Mouse (Mus musculus) lung, embryonic 14.5 days (tissue): ENCODE data around the gene Mgll. TPM values are rescaled to one million over a fixed set of nuclear protein-coding genes. Genes with fewer than 3 reads are reported as not detected.
A peak's percentile ranks its signal among the peaks of the same experiment; 100 is the strongest.

Experiments used
- ATAC-seq: fragments of 200-750 bp; cut with Nextera tagmentation; 2 replicates; pipeline ENCODE4 v1.8.0; 2017; ENCODE audit warnings: mild to moderate bottlenecking, moderate TSS enrichment, moderate library complexity; ENCODE audit not compliant: insufficient read depth
- DNase-seq: peaks from one replicate; pipeline ENCODE4 v3.0.0-alpha.2; 2015
- H3K27ac ChIP-seq: fragments of 300-500 bp; sonication (generic); 2 replicates; pipeline ENCODE4 v1.5.1; 2014; ENCODE audit warnings: low read depth, mild to moderate bottlenecking, moderate library complexity
- H3K27me3 ChIP-seq: fragments of 300-500 bp; sonication (generic); 2 replicates; pipeline ENCODE4 v1.6.1; 2014; ENCODE audit warnings: low read length, control low read depth; ENCODE audit not compliant: insufficient read depth
- H3K36me3 ChIP-seq: fragments of 300-500 bp; sonication (generic); 2 replicates; pipeline ENCODE4 v1.6.1; 2014; ENCODE audit warnings: control low read depth; ENCODE audit not compliant: insufficient read depth
- H3K4me1 ChIP-seq: fragments of 300-500 bp; sonication (generic); 2 replicates; pipeline ENCODE4 v1.6.1; 2014; ENCODE audit warnings: antibody characterized with exemption, control low read depth; ENCODE audit not compliant: insufficient read depth
- H3K4me2 ChIP-seq: fragments of 300-500 bp; sonication (generic); 2 replicates; pipeline ENCODE4 v1.6.1; 2014; ENCODE audit warnings: mild to moderate bottlenecking
- H3K4me3 ChIP-seq: fragments of 300-500 bp; sonication (generic); 2 replicates; pipeline ENCODE4 v1.5.1; 2014; ENCODE audit warnings: low read depth, low read length
- H3K9ac ChIP-seq: fragments of 300-500 bp; sonication (generic); 2 replicates; pipeline ENCODE4 v1.6.1; 2014
- H3K9me3 ChIP-seq: fragments of 300-500 bp; sonication (generic); 2 replicates; pipeline ENCODE4 v1.6.1; 2016; ENCODE audit warnings: low read depth, low read length, control low read depth
- CTCF ChIP-seq: IDR thresholded peaks from 2 replicates; pipeline ENCODE4 v1.5.1; 2016; ENCODE audit warnings: antibody characterized with exemption, low read depth
- WGBS: fragments of 180-500 bp; shearing (Covaris S2); extraction: QIAGEN DNeasy Blood & Tissue Kit; methylation state at CpG from one replicate; pipeline ENCODE4 v1.1.7; 2014; 5-methylcytosine and 5-hydroxymethylcytosine counted together
- polyA plus RNA-seq: library from polyadenylated mRNA; unstranded; fragments of >200 nt; fragmentation: Nextera tagmentation; extraction: Ambion mirVana; gene quantifications from 2 replicates; pipeline ENCODE4 v1.2.1, GENCODE M21; 2014

Mgll gene
- polyA plus RNA-seq, 1 experiment from 2014 or later, result 71.5 TPM

DNA sequence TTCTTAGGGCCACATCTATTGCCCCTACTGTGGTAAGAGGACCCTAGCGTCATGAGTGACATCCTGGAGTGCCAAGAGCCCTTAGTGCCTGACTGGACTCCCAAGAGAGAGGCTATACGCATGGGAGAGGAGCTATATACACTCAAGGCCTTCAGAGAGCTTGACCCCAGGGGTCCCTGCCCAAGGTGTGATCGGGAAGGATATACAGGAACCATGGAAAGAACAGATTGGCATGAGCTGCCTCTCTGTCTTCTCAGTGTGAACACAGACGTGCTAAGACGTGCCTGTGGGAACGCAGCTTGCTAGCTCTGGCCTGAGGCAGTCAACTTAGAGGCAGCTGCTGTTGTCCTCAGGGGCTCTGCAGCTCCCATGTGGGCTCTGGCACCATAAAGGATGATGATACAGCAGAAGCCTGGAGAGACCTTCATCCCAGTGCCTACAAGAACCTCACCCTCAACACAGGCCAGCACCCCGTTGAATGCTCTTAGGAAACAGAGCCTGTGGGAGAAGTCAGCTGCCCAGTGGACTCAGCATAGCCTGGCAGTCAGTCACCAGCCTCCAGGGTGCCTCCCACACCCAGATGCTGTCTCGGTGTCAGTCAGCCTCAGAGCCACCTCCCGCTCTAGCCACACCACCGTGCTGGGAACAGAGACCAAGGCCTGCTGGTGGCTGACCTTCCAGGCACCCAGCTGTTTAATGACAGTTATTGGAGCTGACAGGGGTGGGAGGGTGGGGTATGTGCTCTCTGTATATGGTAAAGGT lies 61.8 kb downstream of the Mgll start:
- DNase-seq (no peak), ATAC-seq (no peak)
- Histone ChIP-seq H3K27ac (peak overlapping the region; percentile 13; the same call in 1 of the 2 replicates), H3K4me3 (no peak overlapping the region), H3K27me3 (no peaks in the 10 kb centered on the region), H3K9ac (no peak overlapping the region), H3K36me3 (no peaks in the 10 kb centered on the region), H3K4me1 (peaks cover 37% of the 10 kb centered on the region), H3K9me3 (no peaks in the 10 kb centered on the region), H3K4me2 (no peak overlapping the region)
- TF ChIP-seq CTCF, result no peak
- 73% methylated on average over 10 of the region's 10 CpGs for WGBS

DNA sequence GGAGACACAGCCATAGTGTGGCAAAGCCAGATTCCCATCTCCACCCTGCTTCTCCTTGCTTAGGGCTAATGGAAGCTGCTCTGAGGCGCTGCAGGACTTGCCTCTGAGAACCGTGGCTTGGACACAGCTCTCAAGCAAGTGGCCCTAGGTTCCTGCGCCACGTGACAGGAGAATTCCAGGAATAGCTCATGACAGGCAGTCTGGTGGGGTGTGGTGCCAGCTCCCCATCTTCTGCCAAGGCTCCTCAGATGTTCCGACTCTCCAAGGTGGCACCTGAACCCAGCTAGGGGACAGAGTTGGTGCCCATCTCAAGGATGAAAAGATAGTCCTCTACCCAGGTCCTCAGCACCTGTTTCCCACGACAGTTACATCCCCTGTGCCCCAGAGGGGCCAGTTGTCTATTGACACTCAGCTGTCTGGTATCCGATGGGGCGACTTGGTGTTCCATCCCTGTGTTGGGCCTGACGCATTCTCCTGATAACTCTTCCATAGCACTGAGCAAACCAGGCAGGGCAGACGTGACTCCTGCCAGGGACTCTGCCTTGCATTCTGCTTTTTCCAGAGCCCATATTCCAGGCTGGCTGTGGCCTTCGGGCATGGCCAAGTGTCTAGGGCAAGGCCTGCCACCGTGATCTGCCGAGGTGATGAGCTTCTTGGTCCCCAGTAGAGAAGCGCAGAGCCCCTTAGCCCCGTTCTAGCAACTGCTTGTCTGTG lies 62.7 kb downstream of the Mgll start:
- no peak for DNase-seq
- Histone ChIP-seq H3K27me3 (no peaks in the 10 kb centered on the region), H3K4me1 (peaks cover 42% of the 10 kb centered on the region), H3K9ac (no peak overlapping the region), H3K36me3 (no peaks in the 10 kb centered on the region), H3K9me3 (no peaks in the 10 kb centered on the region), H3K4me2 (no peak overlapping the region), H3K4me3 (no peak overlapping the region), H3K27ac (peak overlapping the region; percentile 75)
- WGBS, result 62% methylated on average over 15 of the region's 15 CpGs
- no peak for TF ChIP-seq CTCF
- ATAC-seq, result no peak

DNA sequence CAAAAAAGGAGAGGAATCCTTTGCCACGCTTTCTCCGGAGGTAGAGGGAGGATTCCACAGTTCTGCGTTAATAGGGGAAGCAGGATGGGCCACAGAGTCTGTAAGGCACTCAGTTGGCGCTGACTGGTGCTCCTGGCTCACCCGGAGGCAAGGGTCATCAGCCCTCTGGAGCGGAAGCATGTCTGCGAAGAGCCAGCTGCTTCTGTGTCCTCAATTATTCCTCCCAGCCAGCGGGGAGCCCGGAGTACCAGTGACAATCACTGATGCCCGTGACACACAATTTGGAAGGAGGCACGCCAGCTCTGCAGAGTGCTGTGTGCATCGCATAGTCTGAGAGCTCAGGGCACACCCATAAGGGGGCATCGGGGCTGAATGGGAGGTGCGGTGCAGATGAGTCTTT lies 63.3 kb downstream of the Mgll start:
- WGBS, result 47% methylated on average over 14 of the region's 14 CpGs
- H3K9me3 ChIP-seq, result no peaks in the 10 kb centered on the region
- no peak for ATAC-seq
- H3K9ac ChIP-seq, result no peak overlapping the region
- peaks cover 47% of the 10 kb centered on the region for H3K4me1 ChIP-seq
- H3K27me3 ChIP-seq, result no peaks in the 10 kb centered on the region
- peak overlapping the region; percentile 75 for H3K27ac ChIP-seq
- DNase-seq, result peak; percentile 75
- H3K4me3 ChIP-seq, result no peak overlapping the region
- TF ChIP-seq CTCF, result no peak
- no peaks in the 10 kb centered on the region for H3K36me3 ChIP-seq
- H3K4me2 ChIP-seq, result no peak overlapping the region

DNA sequence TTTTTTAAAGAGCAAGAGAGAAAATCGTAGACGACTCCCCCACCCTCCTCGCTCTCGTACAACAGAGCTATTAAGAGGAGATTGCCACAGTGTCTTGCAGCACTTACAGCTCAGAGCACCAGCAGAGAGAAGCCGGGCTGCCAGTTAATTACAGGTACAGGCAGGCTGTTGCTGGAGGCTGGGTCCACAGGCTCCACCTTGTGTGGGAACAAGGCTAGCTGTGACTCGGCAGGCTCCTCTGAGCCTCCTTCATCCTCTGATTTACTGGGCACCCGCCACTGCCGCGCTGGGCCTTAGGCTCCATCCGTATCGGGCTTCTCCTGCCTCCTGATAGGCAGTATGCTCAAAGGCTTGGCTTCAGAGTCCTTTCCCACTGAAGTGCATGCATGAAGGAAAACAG lies 64.0 kb downstream of the Mgll start:
- DNase-seq, result no peak
- no peak for ATAC-seq
- H3K27me3 ChIP-seq, result no peaks in the 10 kb centered on the region
- H3K4me1 ChIP-seq, result peaks cover 52% of the 10 kb centered on the region
- H3K4me2 ChIP-seq, result no peak overlapping the region
- TF ChIP-seq CTCF, result no peak
- H3K9ac ChIP-seq, result no peak overlapping the region
- H3K36me3 ChIP-seq, result no peaks in the 10 kb centered on the region
- H3K27ac ChIP-seq, result no peak overlapping the region
- H3K9me3 ChIP-seq, result no peaks in the 10 kb centered on the region
- no peak overlapping the region for H3K4me3 ChIP-seq
- 74% methylated on average over 11 of the region's 11 CpGs for WGBS

DNA sequence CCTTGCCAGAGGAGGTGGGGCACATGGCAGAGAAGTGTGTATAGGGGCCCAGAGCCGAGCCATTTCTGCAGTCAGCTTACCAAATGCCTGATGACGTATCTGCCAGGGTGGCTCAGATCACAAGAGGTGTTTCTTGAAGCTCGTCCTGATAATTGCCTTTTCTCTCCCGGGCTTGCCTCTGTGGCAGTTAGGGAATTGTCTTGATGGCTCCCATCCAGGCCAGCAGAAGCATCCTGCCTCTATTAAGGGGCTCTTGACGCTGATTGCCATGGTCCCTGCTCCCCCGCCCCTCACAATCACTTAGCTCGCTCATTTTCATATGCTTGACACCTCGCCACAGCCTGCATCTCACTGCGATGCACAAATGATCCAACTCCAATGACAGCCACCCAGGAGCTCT lies 67.1 kb downstream of the Mgll start:
- TF ChIP-seq CTCF, result no peak
- H3K27ac ChIP-seq, result 0 out of 2 replicates have a peak overlapping the region, but pooled peaks have one; percentile 11
- no peak overlapping the region for H3K9ac ChIP-seq
- H3K9me3 ChIP-seq, result no peaks in the 10 kb centered on the region
- DNase-seq (peak; percentile 78), ATAC-seq (peak; percentile 32)
- H3K4me2 ChIP-seq, result no peak overlapping the region
- H3K27me3 ChIP-seq, result no peaks in the 10 kb centered on the region
- 26% methylated on average over 9 of the region's 9 CpGs for WGBS
- peaks cover 32% of the 10 kb centered on the region for H3K4me1 ChIP-seq
- H3K36me3 ChIP-seq, result no peaks in the 10 kb centered on the region
- H3K4me3 ChIP-seq, result no peak overlapping the region

DNA sequence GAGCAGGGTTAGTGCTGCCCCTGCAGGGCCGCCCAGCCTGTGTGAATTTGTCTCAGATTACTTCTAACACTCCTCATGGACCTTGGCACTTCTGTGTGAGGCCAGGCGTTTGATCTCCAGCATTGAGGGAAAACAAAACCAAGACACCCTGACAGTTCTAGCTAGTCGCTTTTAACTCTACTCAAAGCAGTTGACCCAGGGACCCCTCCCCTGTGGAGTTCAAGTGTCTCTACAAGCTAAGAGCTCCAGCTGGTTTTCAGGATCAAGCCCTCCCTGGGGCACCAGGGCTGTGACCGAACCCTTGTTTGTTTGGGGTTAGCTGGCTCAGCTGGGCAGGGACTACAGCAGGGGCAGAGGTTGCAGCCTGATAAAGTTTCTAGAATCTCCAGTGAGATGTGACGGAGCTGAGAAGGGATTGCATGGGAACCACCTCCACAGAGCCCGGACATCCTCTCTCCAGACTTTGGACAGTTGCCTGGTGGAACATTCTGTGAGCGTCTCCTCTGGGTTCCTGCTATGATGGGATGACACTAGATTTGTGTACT lies 68.0 kb downstream of the Mgll start:
- H3K9ac ChIP-seq, result no peak overlapping the region
- peak; percentile 29; the same call in 1 of the 2 replicates for ATAC-seq

DNA sequence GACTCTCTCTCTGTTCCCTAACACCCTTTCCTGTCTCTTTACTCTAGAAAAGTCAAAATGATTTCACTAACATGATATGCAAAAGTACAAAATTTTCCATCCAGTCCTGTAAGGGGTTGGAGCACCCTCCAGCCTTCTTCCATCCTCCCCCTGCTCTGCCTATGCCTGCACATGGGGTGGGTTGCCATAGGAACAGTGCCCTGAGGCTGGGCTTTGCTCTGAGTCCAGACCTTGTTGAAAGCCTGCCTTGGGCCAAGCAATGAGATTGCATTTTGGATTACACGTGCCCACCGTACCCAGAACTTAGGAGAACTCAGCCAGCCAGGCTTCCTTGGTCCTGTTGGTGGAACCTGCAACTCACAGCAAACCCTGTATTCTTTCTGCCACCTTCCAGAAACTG lies 69.0 kb downstream of the Mgll start:
- ATAC-seq (0 out of 2 replicates have a peak, but pooled peaks have one; percentile 36), DNase-seq (no peak)
- H3K36me3 ChIP-seq, result no peaks in the 10 kb centered on the region
- no peak for TF ChIP-seq CTCF
- no peaks in the 10 kb centered on the region for H3K9me3 ChIP-seq
- H3K27me3 ChIP-seq, result no peaks in the 10 kb centered on the region
- H3K4me2 ChIP-seq, result no peak overlapping the region
- no peak overlapping the region for H3K4me3 ChIP-seq
- WGBS, result 47% methylated on average over 2 of the region's 2 CpGs
- H3K4me1 ChIP-seq, result peaks cover 24% of the 10 kb centered on the region
- H3K27ac ChIP-seq, result no peak overlapping the region
- no peak overlapping the region for H3K9ac ChIP-seq

More for the DNA sequence above, 68.0 kb downstream of the Mgll start:
- Histone ChIP-seq H3K4me1 (peaks cover 25% of the 10 kb centered on the region), H3K4me2 (no peak overlapping the region), H3K36me3 (no peaks in the 10 kb centered on the region), H3K27me3 (no peaks in the 10 kb centered on the region), H3K9me3 (no peaks in the 10 kb centered on the region), H3K27ac (peak overlapping the region; percentile 6; the same call in 1 of the 2 replicates), H3K4me3 (no peak overlapping the region)
- TF ChIP-seq CTCF, result no peak
- DNase-seq, result peak; percentile 54
- WGBS, result 27% methylated on average over 7 of the region's 7 CpGs
